Mouse (Mus musculus) ES-Bruce4 (cell line): Measurements from ENCODE around the gene Erich6. TPM values are rescaled to one million over a fixed set of nuclear protein-coding genes. Genes with fewer than 3 reads are reported as not detected.

Experiments
- H3K27ac ChIP-seq: 2 replicates; pipeline ENCODE4 v1.5.1; 2012; ENCODE audit warnings: low read length, inconsistent platforms; ENCODE audit not compliant: insufficient read depth
- H3K27me3 ChIP-seq: 2 replicates; pipeline ENCODE4 v1.6.1; 2012; ENCODE audit warnings: mild to moderate bottlenecking, low read length, inconsistent platforms; ENCODE audit not compliant: control insufficient read depth, poor library complexity, insufficient read depth, severe bottlenecking
- H3K36me3 ChIP-seq: 2 replicates; pipeline ENCODE4 v1.6.1; 2012; ENCODE audit warnings: inconsistent platforms, mild to moderate bottlenecking, low read length, moderate library complexity; ENCODE audit not compliant: control insufficient read depth, poor library complexity, insufficient read depth, severe bottlenecking
- H3K4me1 ChIP-seq: one replicate; pipeline ENCODE4 v1.8.1; 2011; ENCODE audit warnings: low read length; ENCODE audit not compliant: control insufficient read depth, insufficient read depth
- H3K4me3 ChIP-seq: 2 replicates; pipeline ENCODE4 v1.5.1; 2011; ENCODE audit warnings: low read depth, mild to moderate bottlenecking, low read length
- H3K9ac ChIP-seq: 2 replicates; pipeline ENCODE4 v1.6.1; 2012; ENCODE audit warnings: low read depth, mild to moderate bottlenecking, inconsistent platforms; ENCODE audit not compliant: poor library complexity, severe bottlenecking
- H3K9me3 ChIP-seq: replicated peaks from 2 replicates; pipeline ENCODE4 v1.6.1; 2012; ENCODE audit warnings: mild to moderate bottlenecking, low read length, inconsistent platforms; ENCODE audit not compliant: control insufficient read depth, poor library complexity, insufficient read depth, severe bottlenecking
- CTCF ChIP-seq: IDR thresholded peaks from one replicate; pipeline ENCODE4 v1.8.1; 2011; ENCODE audit warnings: low read depth, low read length
- EP300 ChIP-seq: IDR thresholded peaks from 2 replicates; pipeline ENCODE4 v1.6.1; 2011; ENCODE audit warnings: low read depth, low read length; ENCODE audit not compliant: insufficient read depth
- POLR2A ChIP-seq: IDR thresholded peaks from one replicate; pipeline ENCODE4 v1.8.1; 2011; ENCODE audit warnings: low read length; ENCODE audit not compliant: insufficient read depth
- polyA plus RNA-seq: library from polyadenylated mRNA; stranded (reverse); fragments of >200 nt; gene quantifications from 2 replicates; pipeline ENCODE4 v1.2.4, GENCODE M21; 2011; ENCODE audit warnings: low read depth; ENCODE audit not compliant: missing spikeins, insufficient read depth, insufficient read length

The Erich6 gene
- polyA plus RNA-seq, 1 experiment, result not detected

GRCm38 (mm10) chr3:58576137-58577066, 60.6 kb downstream of the Erich6 start, which contains the start of gene Selenot:
Gene Selenot (plus strand): TSS chr3:58576636.
- peaks cover 10% of the 10 kb centered on the region for H3K36me3 ChIP-seq
- H3K27ac ChIP-seq, result peak within 1 kb of the TSS; percentile 83
- H3K4me1 ChIP-seq, result no peaks in the 10 kb centered on the region
- TF ChIP-seq POLR2A, result peak; percentile 80
- TF ChIP-seq EP300, result no peak
- H3K4me3 ChIP-seq, result peak within 1 kb of the TSS; percentile 83
- H3K27me3 ChIP-seq, result no peaks in the 10 kb centered on the region
- peak within 1 kb of the TSS; percentile 99 for H3K9ac ChIP-seq
- H3K9me3 ChIP-seq, result no peaks in the 10 kb centered on the region

DNA sequence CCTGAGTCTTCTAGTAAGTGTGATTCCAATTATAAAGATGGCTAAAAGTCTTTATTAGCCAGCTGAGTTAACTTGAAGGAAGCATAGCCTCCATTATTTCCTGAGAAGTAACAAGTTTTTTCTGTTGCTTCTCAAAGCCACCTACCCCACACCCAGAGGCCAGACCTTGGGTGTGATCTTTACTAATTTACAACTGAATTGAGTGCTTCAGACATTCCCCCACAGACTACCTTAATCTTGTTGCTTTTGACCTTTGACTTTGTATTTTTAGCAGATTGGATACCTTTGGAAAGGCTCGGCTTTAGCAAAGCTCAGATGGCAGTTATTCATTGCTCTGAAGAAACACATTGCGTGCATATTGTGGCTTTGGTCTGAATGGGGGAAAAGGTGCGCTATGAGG, 66.2 kb downstream of the Erich6 start:
- H3K27ac ChIP-seq, result peak overlapping the region; percentile 89
- no peaks in the 10 kb centered on the region for H3K36me3 ChIP-seq
- TF ChIP-seq CTCF, result no peak
- no peak for TF ChIP-seq EP300
- TF ChIP-seq POLR2A, result no peak
- no peaks in the 10 kb centered on the region for H3K4me1 ChIP-seq
- no peak overlapping the region for H3K4me3 ChIP-seq
- no peaks in the 10 kb centered on the region for H3K27me3 ChIP-seq
- H3K9me3 ChIP-seq, result peaks cover 28% of the 10 kb centered on the region
- no peak overlapping the region for H3K9ac ChIP-seq

Other genes with a start within 250 kb of the Erich6 start
- gene Tsc22d2, start 222.5 kb downstream of the Erich6 start, polyA plus RNA-seq, result 29.6 and 33.4 TPM in 2 replicates
- 184 and 196 TPM in 2 replicates for gene Eif2a, start 111.4 kb downstream of the Erich6 start, polyA plus RNA-seq
- gene Serp1, start 111.3 kb downstream of the Erich6 start, polyA plus RNA-seq, result 47.4 and 48.0 TPM in 2 replicates
- 121 and 134 TPM in 2 replicates for gene Selenot, start 60.6 kb downstream of the Erich6 start, polyA plus RNA-seq
- gene Siah2, start 55.2 kb upstream of the Erich6 start, polyA plus RNA-seq, result 7.1 and 8.9 TPM in 2 replicates
- gene Mindy4b-ps, start 185.1 kb upstream of the Erich6 start, polyA plus RNA-seq, result not detected in 2 replicates
- gene Clrn1, start 248.1 kb upstream of the Erich6 start, polyA plus RNA-seq, result not detected in 2 replicates